Mouse (Mus musculus): ENCODE results near the gene Tnfrsf18. TPM values are rescaled to one million over a fixed set of nuclear protein-coding genes. Genes with fewer than 3 reads are reported as not detected.

Tnfrsf18 gene
- polyA plus RNA-seq, 1 experiment = not detected

GRCm38 (mm10) chr4:156070716-156071115 is 44.8 kb downstream of the Tnfrsf18 start:
- Histone ChIP-seq H3K27me3 (ENCODE audit: control insufficient read depth, insufficient read depth, low read length) (no peaks in the 10 kb centered on the region), H3K4me1 (ENCODE audit: control insufficient read depth, insufficient read depth, low read length) (no peaks in the 10 kb centered on the region), H3K27ac (ENCODE audit: control insufficient read depth, insufficient read depth, low read depth, low read length) (no peak overlapping the region), H3K36me3 (ENCODE audit: control insufficient read depth, insufficient read depth, low read length) (no peaks in the 10 kb centered on the region), H3K4me3 (ENCODE audit: control insufficient read depth, low read depth, low read length) (no peak overlapping the region)
- no peak for TF ChIP-seq CTCF (IDR thresholded peaks at IDR 0.05; ENCODE audit: control insufficient read depth, insufficient read depth, insufficient replicate concordance, low read depth, low read length)
- no peak for TF ChIP-seq POLR2A (IDR thresholded peaks at IDR 0.05; ENCODE audit: control insufficient read depth, low read depth, low read length)

GRCm38 (mm10) chr4:156076911-156077382 is 51.0 kb downstream of the Tnfrsf18 start:
- Histone ChIP-seq H3K27ac (ENCODE audit: control insufficient read depth, insufficient read depth, low read depth, low read length) (no peak overlapping the region), H3K4me1 (ENCODE audit: control insufficient read depth, insufficient read depth, low read length) (peaks cover 7% of the 10 kb centered on the region), H3K4me3 (ENCODE audit: control insufficient read depth, low read depth, low read length) (no peak overlapping the region), H3K27me3 (ENCODE audit: control insufficient read depth, insufficient read depth, low read length) (no peaks in the 10 kb centered on the region), H3K36me3 (ENCODE audit: control insufficient read depth, insufficient read depth, low read length) (no peaks in the 10 kb centered on the region)
- no peak for TF ChIP-seq POLR2A (IDR thresholded peaks at IDR 0.05; ENCODE audit: control insufficient read depth, low read depth, low read length)
- TF ChIP-seq CTCF (IDR thresholded peaks at IDR 0.05; ENCODE audit: control insufficient read depth, insufficient read depth, insufficient replicate concordance, low read depth, low read length) = no peak

- H3K27ac ChIP-seq (ENCODE audit: control insufficient read depth, insufficient read depth, low read depth, low read length) = no peak overlapping the region
- H3K4me3 ChIP-seq (ENCODE audit: control insufficient read depth, low read depth, low read length) = peak overlapping the region; percentile 28
- peaks cover 7% of the 10 kb centered on the region for H3K4me1 ChIP-seq (ENCODE audit: control insufficient read depth, insufficient read depth, low read length)
- no peak for TF ChIP-seq CTCF (IDR thresholded peaks at IDR 0.05; ENCODE audit: control insufficient read depth, insufficient read depth, insufficient replicate concordance, low read depth, low read length)
- no peak for TF ChIP-seq POLR2A (IDR thresholded peaks at IDR 0.05; ENCODE audit: control insufficient read depth, low read depth, low read length)
- H3K27me3 ChIP-seq (ENCODE audit: control insufficient read depth, insufficient read depth, low read length) = no peaks in the 10 kb centered on the region
- H3K36me3 ChIP-seq (ENCODE audit: control insufficient read depth, insufficient read depth, low read length) = no peaks in the 10 kb centered on the region
Observed at GRCm38 (mm10) chr4:156077499-156078301, 51.7 kb downstream of the Tnfrsf18 start.

Other genes with a start within 250 kb of the Tnfrsf18 start
- gene Tmem88b, start 240.3 kb upstream of the Tnfrsf18 start, polyA plus RNA-seq (2012; rRNA removed) = 1.0 TPM in 2 replicates
- 0.08 and 0.27 TPM in 2 replicates for gene Ankrd65, start 235.7 kb upstream of the Tnfrsf18 start, polyA plus RNA-seq (2012; rRNA removed)
- 134 and 144 TPM in 2 replicates for gene Mrpl20, start 223.3 kb upstream of the Tnfrsf18 start, polyA plus RNA-seq (2012; rRNA removed)
- 35.4 and 38.4 TPM in 2 replicates for gene Ccnl2, start 213.7 kb upstream of the Tnfrsf18 start, polyA plus RNA-seq (2012; rRNA removed)
- 108 and 116 TPM in 2 replicates for gene Aurkaip1, start 194.9 kb upstream of the Tnfrsf18 start, polyA plus RNA-seq (2012; rRNA removed)
- gene Mxra8, start 186.5 kb upstream of the Tnfrsf18 start, polyA plus RNA-seq (2012; rRNA removed) = 114 and 149 TPM in 2 replicates
- 132 and 135 TPM in 2 replicates for gene Dvl1, start 178.8 kb upstream of the Tnfrsf18 start, polyA plus RNA-seq (2012; rRNA removed)
- gene Tas1r3, start 162.8 kb upstream of the Tnfrsf18 start, polyA plus RNA-seq (2012; rRNA removed) = 1.9 and 2.3 TPM in 2 replicates
- gene Cptp, start 156.7 kb upstream of the Tnfrsf18 start, polyA plus RNA-seq (2012; rRNA removed) = 223 and 230 TPM in 2 replicates
- gene Ints11, start 156.6 kb upstream of the Tnfrsf18 start, polyA plus RNA-seq (2012; rRNA removed) = 19.9 and 21.7 TPM in 2 replicates
- 20.3 and 23.5 TPM in 2 replicates for gene Pusl1, start 134.4 kb upstream of the Tnfrsf18 start, polyA plus RNA-seq (2012; rRNA removed)
- gene Acap3, start 134.3 kb upstream of the Tnfrsf18 start, polyA plus RNA-seq (2012; rRNA removed) = 9.0 and 11.3 TPM in 2 replicates
- gene Ube2j2, start 82.3 kb upstream of the Tnfrsf18 start, polyA plus RNA-seq (2012; rRNA removed) = 80.7 and 95.4 TPM in 2 replicates
- 30.7 and 31.6 TPM in 2 replicates for gene C1qtnf12, start 63.8 kb upstream of the Tnfrsf18 start, polyA plus RNA-seq (2012; rRNA removed)
- gene B3galt6, start 33.5 kb upstream of the Tnfrsf18 start, polyA plus RNA-seq (2012; rRNA removed) = 2.4 and 2.5 TPM in 2 replicates
- gene Sdf4, start 33.3 kb upstream of the Tnfrsf18 start, polyA plus RNA-seq (2012; rRNA removed) = 47.6 and 50.5 TPM in 2 replicates
- gene Tnfrsf4, start 12.3 kb upstream of the Tnfrsf18 start, polyA plus RNA-seq (2012; rRNA removed) = 2.8 and 3.4 TPM in 2 replicates
- gene Ttll10, start 33.2 kb downstream of the Tnfrsf18 start, polyA plus RNA-seq (2012; rRNA removed) = 641 and 673 TPM in 2 replicates
- 104 and 121 TPM in 2 replicates for gene 9430015G10Rik, start 83.8 kb downstream of the Tnfrsf18 start, polyA plus RNA-seq (2012; rRNA removed)
- 0.72 and 0.85 TPM in 2 replicates for gene Rnf223, start 104.3 kb downstream of the Tnfrsf18 start, polyA plus RNA-seq (2012; rRNA removed)
- 8.8 and 9.4 TPM in 2 replicates for gene Agrn, start 171.3 kb downstream of the Tnfrsf18 start, polyA plus RNA-seq (2012; rRNA removed)
- 0.35 and 0.95 TPM in 2 replicates for gene Isg15, start 174.7 kb downstream of the Tnfrsf18 start, polyA plus RNA-seq (2012; rRNA removed)
- gene AW011738, start 177.1 kb downstream of the Tnfrsf18 start, polyA plus RNA-seq (2012; rRNA removed) = 0.06 and 0.24 TPM in 2 replicates
- gene Perm1, start 189.7 kb downstream of the Tnfrsf18 start, polyA plus RNA-seq (2012; rRNA removed) = not detected in 2 replicates
- gene Plekhn1, start 208.7 kb downstream of the Tnfrsf18 start, polyA plus RNA-seq (2012; rRNA removed) = 40.2 and 42.7 TPM in 2 replicates
- gene Noc2l, start 209.8 kb downstream of the Tnfrsf18 start, polyA plus RNA-seq (2012; rRNA removed) = 13.0 and 13.6 TPM in 2 replicates
- gene Samd11, start 229.5 kb downstream of the Tnfrsf18 start, polyA plus RNA-seq (2012; rRNA removed) = 3.0 and 4.7 TPM in 2 replicates

Measured in testis, adult 2 months (tissue).